Mouse (Mus musculus) lung, postnatal 36 days (tissue): ENCODE results near the gene Tmpo.

ENCODE experiments used
- DNase-seq: peaks from one replicate; pipeline ENCODE4 v3.0.0; 2022; ENCODE audit warnings: mixed read lengths

The Tmpo gene

DNA sequence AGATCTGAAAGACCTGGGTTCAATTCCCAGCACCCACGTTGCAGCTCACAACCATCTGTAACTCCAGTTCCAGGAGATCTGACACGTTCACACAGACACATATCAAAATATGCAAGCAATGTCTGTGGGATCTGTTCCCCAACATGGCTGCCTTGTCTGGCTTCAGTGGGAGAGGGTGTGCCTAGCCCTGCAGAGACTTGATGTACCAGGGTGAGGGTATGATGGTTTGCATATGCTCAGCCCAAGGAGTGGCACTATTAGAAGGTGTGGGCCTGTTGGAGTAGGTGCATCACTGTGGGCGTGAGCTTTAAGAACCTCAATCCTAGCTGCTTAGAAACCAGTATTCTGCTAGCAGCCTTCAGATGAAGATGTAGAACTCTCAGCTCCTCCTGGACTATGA lies 75.1 kb downstream of the Tmpo start:
- no peak for DNase-seq

- DNase-seq: no peak
Measured at GRCm38 (mm10) chr10:91102799-91103590, 78.1 kb downstream of the Tmpo start.

- no peak for DNase-seq
Measured at GRCm38 (mm10) chr10:91101936-91102335, 79.2 kb downstream of the Tmpo start.

GRCm38 (mm10) chr10:91100101-91100500 lies 81.0 kb downstream of the Tmpo start:
- no peak for DNase-seq

- DNase-seq: no peak
Measured at GRCm38 (mm10) chr10:91098056-91098455, 83.1 kb downstream of the Tmpo start.
